Mouse (Mus musculus) liver, embryonic 14.5 days (tissue): ENCODE measurements at regions not wholly inside any gene's neighbourhood (a gene's known extent, or its start where the extent isn't known, plus 50 kb on each side); places are given as distances from the start of the nearest gene placed in this dataset.

Experiments used
- CTCF ChIP-seq: IDR thresholded peaks from 2 replicates; pipeline ENCODE4 v1.5.1; 2016; ENCODE audit warnings: antibody characterized with exemption, low read depth, control low read depth
- EP300 ChIP-seq: IDR thresholded peaks from 2 replicates; pipeline ENCODE4 v1.6.1; 2016; ENCODE audit warnings: antibody characterized with exemption, low read depth

GRCm38 (mm10) chr4:16700159-16700558 is 2905.1 kb upstream of the Gm12353 start:
- TF ChIP-seq CTCF (no peak), EP300 (no peak)
